Mouse (Mus musculus) forebrain, embryonic 14.5 days (tissue): ENCODE data around the gene Lhb. TPM values are rescaled to one million over a fixed set of nuclear protein-coding genes. Genes with fewer than 3 reads are reported as not detected.

ENCODE experiments used
- ATAC-seq: fragments of 200-750 bp; cut with Nextera tagmentation; 2 replicates; pipeline ENCODE4 v1.8.0; 2017; ENCODE audit warnings: mild to moderate bottlenecking, moderate library complexity
- DNase-seq: peaks from one replicate; pipeline ENCODE4 v3.0.0-alpha.2; 2015; ENCODE audit warnings: low spot score
- H3K27ac ChIP-seq: fragments of 300-500 bp; sonication (generic); 2 replicates; pipeline ENCODE4 v1.5.1; 2014; ENCODE audit warnings: low read depth, mild to moderate bottlenecking, control low read depth, low read length, moderate library complexity
- H3K27me3 ChIP-seq: fragments of 300-500 bp; sonication (generic); replicated peaks from 2 replicates; pipeline ENCODE4 v1.6.1; 2014; ENCODE audit warnings: low read length, control low read depth, mixed read lengths; ENCODE audit not compliant: control insufficient read depth, insufficient read depth
- H3K36me3 ChIP-seq: fragments of 300-500 bp; sonication (generic); 2 replicates; pipeline ENCODE4 v1.6.1; 2014; ENCODE audit warnings: low read length, control low read depth; ENCODE audit not compliant: control insufficient read depth, insufficient read depth
- H3K4me1 ChIP-seq: fragments of 300-500 bp; sonication (generic); 2 replicates; pipeline ENCODE4 v1.6.1; 2014; ENCODE audit warnings: antibody characterized with exemption, low read length, control low read depth; ENCODE audit not compliant: control insufficient read depth, insufficient read depth
- H3K4me2 ChIP-seq: fragments of 300-500 bp; sonication (generic); 2 replicates; pipeline ENCODE4 v1.6.1; 2014; ENCODE audit warnings: mild to moderate bottlenecking, control low read depth, low read length
- H3K4me3 ChIP-seq: fragments of 300-500 bp; sonication (generic); 2 replicates; pipeline ENCODE4 v1.5.1; 2014; ENCODE audit warnings: low read depth, low read length, control low read depth
- H3K9ac ChIP-seq: fragments of 300-500 bp; sonication (generic); 2 replicates; pipeline ENCODE4 v1.6.1; 2014; ENCODE audit warnings: mild to moderate bottlenecking, low read length, control low read depth, moderate library complexity
- H3K9me3 ChIP-seq: fragments of 300-500 bp; sonication (generic); replicated peaks from 2 replicates; pipeline ENCODE4 v1.6.1; 2016; ENCODE audit warnings: low read length, control low read depth, mixed read lengths; ENCODE audit not compliant: control insufficient read depth
- WGBS: fragments of 180-500 bp; shearing (Covaris S2); extraction: QIAGEN DNeasy Blood & Tissue Kit; methylation state at CpG from one replicate; pipeline ENCODE4 v1.1.7; 2014; 5-methylcytosine and 5-hydroxymethylcytosine counted together
- polyA plus RNA-seq: library from polyadenylated mRNA; unstranded; fragments of >200 nt; fragmentation: Nextera tagmentation; extraction: Ambion mirVana; gene quantifications from 2 replicates; pipeline ENCODE4 v1.2.1, GENCODE M21; 2014

The Lhb gene
- polyA plus RNA-seq, 1 experiment from 2014 or later = 0.46 TPM

- Histone ChIP-seq H3K36me3 (no peaks in the 10 kb centered on the region), H3K4me3 (no peak overlapping the region), H3K4me1 (no peaks in the 10 kb centered on the region), H3K9me3 (no peaks in the 10 kb centered on the region), H3K4me2 (no peak overlapping the region), H3K27ac (no peak overlapping the region), H3K9ac (no peak overlapping the region), H3K27me3 (peaks cover 90% of the 10 kb centered on the region)
- DNase-seq = no peak
- ATAC-seq = no peak
- 88% methylated on average over 8 of the region's 8 CpGs for WGBS
Observed at GRCm38 (mm10) chr7:45409497-45410163, 11.0 kb upstream of the Lhb start.

- H3K4me2 ChIP-seq = no peak overlapping the region
- ATAC-seq = no peak
- H3K9me3 ChIP-seq = no peaks in the 10 kb centered on the region
- DNase-seq = no peak
- H3K27ac ChIP-seq = no peak overlapping the region
- H3K9ac ChIP-seq = no peak overlapping the region
- H3K27me3 ChIP-seq = peaks cover 92% of the 10 kb centered on the region
- H3K4me3 ChIP-seq = no peak overlapping the region
- H3K36me3 ChIP-seq = no peaks in the 10 kb centered on the region
- no peaks in the 10 kb centered on the region for H3K4me1 ChIP-seq
- WGBS = 86% methylated on average over 2 of the region's 2 CpGs
Observed at GRCm38 (mm10) chr7:45412421-45412820, 8.2 kb upstream of the Lhb start.

GRCm38 (mm10) chr7:45413113-45413863 lies 7.3 kb upstream of the Lhb start, which contains the start of gene Ntf5:
Ntf5 (plus strand) TSS chr7:45413695.
- Histone ChIP-seq H3K36me3 (no peaks in the 10 kb centered on the region), H3K4me3 (peak within 1 kb of the TSS; percentile 45), H3K9me3 (no peaks in the 10 kb centered on the region), H3K9ac (peak within 1 kb of the TSS; percentile 64), H3K4me2 (peak within 1 kb of the TSS; percentile 85), H3K27ac (no peak within 1 kb of the TSS), H3K27me3 (peaks cover 90% of the 10 kb centered on the region), H3K4me1 (no peaks in the 10 kb centered on the region)
- ATAC-seq (peak; percentile 63), DNase-seq (peak; percentile 33)
- WGBS = 3% methylated on average over 36 of the region's 45 CpGs

GRCm38 (mm10) chr7:45413864-45414739 lies 6.5 kb upstream of the Lhb start:
- no peak for DNase-seq
- H3K27me3 ChIP-seq = peaks cover 91% of the 10 kb centered on the region
- H3K9ac ChIP-seq = peak overlapping the region; percentile 64
- H3K4me1 ChIP-seq = no peaks in the 10 kb centered on the region
- H3K4me2 ChIP-seq = peak overlapping the region; percentile 85
- 2% methylated on average over 21 of the region's 27 CpGs for WGBS
- H3K27ac ChIP-seq = no peak overlapping the region
- ATAC-seq = peak; percentile 35; the same call in 1 of the 2 replicates
- H3K36me3 ChIP-seq = no peaks in the 10 kb centered on the region
- no peaks in the 10 kb centered on the region for H3K9me3 ChIP-seq
- H3K4me3 ChIP-seq = peak overlapping the region; percentile 45

- Histone ChIP-seq H3K27ac (no peak overlapping the region), H3K9me3 (no peaks in the 10 kb centered on the region), H3K4me2 (no peak overlapping the region), H3K27me3 (peaks cover 84% of the 10 kb centered on the region), H3K9ac (no peak overlapping the region), H3K4me3 (no peak overlapping the region), H3K4me1 (no peaks in the 10 kb centered on the region), H3K36me3 (no peaks in the 10 kb centered on the region)
- WGBS = 47% methylated on average over 12 of the region's 12 CpGs
- ATAC-seq (no peak), DNase-seq (no peak)
Observed at GRCm38 (mm10) chr7:45414740-45415224, 5.8 kb upstream of the Lhb start.

GRCm38 (mm10) chr7:45415636-45416035 lies 5.0 kb upstream of the Lhb start:
- no peaks in the 10 kb centered on the region for H3K36me3 ChIP-seq
- DNase-seq (no peak), ATAC-seq (no peak)
- no peak overlapping the region for H3K4me3 ChIP-seq
- H3K27me3 ChIP-seq = peaks cover 77% of the 10 kb centered on the region
- WGBS = 12% methylated on average over 37 of the region's 37 CpGs
- no peaks in the 10 kb centered on the region for H3K9me3 ChIP-seq
- H3K9ac ChIP-seq = peak overlapping the region; percentile 25; the same call in 1 of the 2 replicates
- no peak overlapping the region for H3K4me2 ChIP-seq
- no peaks in the 10 kb centered on the region for H3K4me1 ChIP-seq
- no peak overlapping the region for H3K27ac ChIP-seq

- no peaks in the 10 kb centered on the region for H3K9me3 ChIP-seq
- ATAC-seq (no peak), DNase-seq (no peak)
- no peak overlapping the region for H3K4me2 ChIP-seq
- 10% methylated on average over 13 of the region's 13 CpGs for WGBS
- H3K4me1 ChIP-seq = no peaks in the 10 kb centered on the region
- H3K27ac ChIP-seq = no peak overlapping the region
- peaks cover 22% of the 10 kb centered on the region for H3K36me3 ChIP-seq
- H3K27me3 ChIP-seq = peaks cover 59% of the 10 kb centered on the region
- H3K9ac ChIP-seq = no peak overlapping the region
- H3K4me3 ChIP-seq = no peak overlapping the region
Observed at GRCm38 (mm10) chr7:45417962-45418492, 2.6 kb upstream of the Lhb start.

GRCm38 (mm10) chr7:45419859-45420614 lies 583 bp upstream of the Lhb start:
- H3K4me2 ChIP-seq = no peak overlapping the region

More at GRCm38 (mm10) chr7:45419859-45420614, 583 bp upstream of the Lhb start:
- 12% methylated on average over 27 of the region's 27 CpGs for WGBS
- Histone ChIP-seq H3K4me3 (no peak overlapping the region), H3K36me3 (peaks cover 43% of the 10 kb centered on the region), H3K9me3 (no peaks in the 10 kb centered on the region), H3K27ac (no peak overlapping the region), H3K9ac (no peak overlapping the region), H3K27me3 (peaks cover 39% of the 10 kb centered on the region), H3K4me1 (no peaks in the 10 kb centered on the region)
- ATAC-seq (no peak), DNase-seq (no peak)
